Mouse (Mus musculus) MEL (cell line): ENCODE measurements around the gene Calb2. TPM values are rescaled to one million over a fixed set of nuclear protein-coding genes. Genes with fewer than 3 reads are reported as not detected.

ENCODE experiments used
- DNase-seq: peaks from one replicate; pipeline ENCODE4 v3.0.0; 2011; ENCODE audit warnings: low read depth, low spot score
- H3K27ac ChIP-seq: 2 replicates; pipeline ENCODE4 v1.5.1; 2012; ENCODE audit warnings: low read depth, mild to moderate bottlenecking, control low read depth, low read length, moderate library complexity; ENCODE audit not compliant: control insufficient read depth
- H3K27me3 ChIP-seq, 2 experiments: fragments of 150-350 bp in 1 of 2; sonication (generic) in 1 of 2; 2 replicates each; pipeline ENCODE4 v1.6.1; 2012; ENCODE audit warnings: low read length in 2 of 2, mild to moderate bottlenecking in 2 of 2, improper control_type of control experiment in 1 of 2, moderate library complexity in 1 of 2; ENCODE audit not compliant: insufficient read depth in 2 of 2, control insufficient read depth in 1 of 2
- H3K36me3 ChIP-seq, 2 experiments: 2 replicates each; pipeline ENCODE4 v1.6.1; 2012 to 2014; ENCODE audit warnings: low read length in 2 of 2, improper control_type of control experiment in 1 of 2, inconsistent platforms in 1 of 2, mild to moderate bottlenecking in 1 of 2; ENCODE audit not compliant: insufficient read depth in 2 of 2, control insufficient read depth in 1 of 2
- H3K4me1 ChIP-seq, 2 experiments: fragments of 150-350 bp in 1 of 2; sonication (generic) in 1 of 2; 2 replicates each; pipeline ENCODE4 v1.6.1; 2012; ENCODE audit warnings: low read length in 2 of 2, improper control_type of control experiment in 1 of 2, mild to moderate bottlenecking in 1 of 2; ENCODE audit not compliant: insufficient read depth in 2 of 2, control insufficient read depth in 1 of 2
- H3K4me3 ChIP-seq, 2 experiments: fragments of 150-350 bp in 1 of 2; sonication (generic) in 1 of 2; 2 replicates each; pipeline ENCODE4 v1.5.1; 2012; ENCODE audit warnings: low read depth in 2 of 2, low read length in 2 of 2, mild to moderate bottlenecking in 2 of 2, moderate library complexity in 2 of 2, control low read depth in 1 of 2, improper control_type of control experiment in 1 of 2; ENCODE audit not compliant: control insufficient read depth in 1 of 2, insufficient read depth in 1 of 2
- H3K79me2 ChIP-seq: 2 replicates; pipeline ENCODE4 v1.6.1; 2012; ENCODE audit warnings: mild to moderate bottlenecking, low read length, moderate library complexity; ENCODE audit not compliant: control insufficient read depth, poor library complexity, insufficient read depth
- H3K9ac ChIP-seq: 2 replicates; pipeline ENCODE4 v1.6.1; 2012; ENCODE audit warnings: low read depth, mild to moderate bottlenecking, control low read depth, low read length, moderate library complexity; ENCODE audit not compliant: control insufficient read depth, poor library complexity, severe bottlenecking
- H3K9me3 ChIP-seq: fragments of 150-350 bp; sonication (generic); replicated peaks from 2 replicates; pipeline ENCODE4 v1.6.1; 2012; ENCODE audit warnings: mild to moderate bottlenecking, low read length, improper control_type of control experiment, moderate library complexity; ENCODE audit not compliant: insufficient read depth
- BHLHE40 ChIP-seq: IDR thresholded peaks from 2 replicates; pipeline ENCODE4 v1.6.1; 2012; ENCODE audit warnings: low read depth, mild to moderate bottlenecking, inconsistent platforms, low read length, improper control_type of control experiment, borderline replicate concordance
- CHD1 ChIP-seq: IDR thresholded peaks from 2 replicates; pipeline ENCODE4 v1.6.1; 2012; ENCODE audit warnings: low read depth, mild to moderate bottlenecking, inconsistent platforms, low read length, improper control_type of control experiment
- ELF1 ChIP-seq: IDR thresholded peaks from 2 replicates; pipeline ENCODE4 v1.6.1; 2014; ENCODE audit warnings: low read depth, mild to moderate bottlenecking, inconsistent platforms, low read length, improper control_type of control experiment, moderate library complexity
- EP300 ChIP-seq, 2 experiments: IDR thresholded peaks; 2 replicates each; pipeline ENCODE4 v1.6.1; 2011; ENCODE audit warnings: improper control_type of control experiment in 2 of 2, low read length in 2 of 2, low read depth in 1 of 2, mild to moderate bottlenecking in 1 of 2
- ETS1 ChIP-seq: IDR thresholded peaks from 2 replicates; pipeline ENCODE4 v1.6.1; 2012; ENCODE audit warnings: low read depth, mild to moderate bottlenecking, inconsistent platforms, low read length, improper control_type of control experiment, moderate library complexity
- GABPA ChIP-seq: IDR thresholded peaks from 2 replicates; pipeline ENCODE4 v1.6.1; 2012; ENCODE audit warnings: low read depth, mild to moderate bottlenecking, inconsistent platforms, low read length, improper control_type of control experiment, moderate library complexity
- HCFC1 ChIP-seq: IDR thresholded peaks from 2 replicates; pipeline ENCODE4 v1.6.1; 2012; ENCODE audit warnings: low read depth, mild to moderate bottlenecking, inconsistent platforms, low read length, improper control_type of control experiment, moderate library complexity
- MAFK ChIP-seq: IDR thresholded peaks from 2 replicates; pipeline ENCODE4 v1.6.1; 2011; ENCODE audit warnings: low read depth, mild to moderate bottlenecking, low read length, improper control_type of control experiment, borderline replicate concordance
- MAZ ChIP-seq: IDR thresholded peaks from 2 replicates; pipeline ENCODE4 v1.6.1; 2012; ENCODE audit warnings: low read depth, mild to moderate bottlenecking, inconsistent platforms, low read length, improper control_type of control experiment
- MEF2A ChIP-seq: IDR thresholded peaks from 2 replicates; pipeline ENCODE4 v1.6.1; 2014; ENCODE audit warnings: low read depth, mild to moderate bottlenecking, inconsistent platforms, low read length, improper control_type of control experiment; ENCODE audit not compliant: poor library complexity, insufficient replicate concordance, severe bottlenecking; ENCODE audit errors: extremely low read depth
- MXI1 ChIP-seq: IDR thresholded peaks from 2 replicates; pipeline ENCODE4 v1.6.1; 2011; ENCODE audit warnings: mild to moderate bottlenecking, low read depth, low read length, improper control_type of control experiment
- MYB ChIP-seq: IDR thresholded peaks from 2 replicates; pipeline ENCODE4 v1.6.1; 2011; ENCODE audit warnings: mild to moderate bottlenecking, low read depth, low read length, improper control_type of control experiment
- MYC ChIP-seq: IDR thresholded peaks from 2 replicates; pipeline ENCODE4 v1.6.1; 2011; ENCODE audit warnings: low read depth, mild to moderate bottlenecking, low read length, improper control_type of control experiment, moderate library complexity
- NELFE ChIP-seq: IDR thresholded peaks from 2 replicates; pipeline ENCODE4 v1.6.1; 2011; ENCODE audit warnings: low read depth, low read length, improper control_type of control experiment
- POLR2A ChIP-seq, 2 experiments: IDR thresholded peaks; 2 replicates each; pipeline ENCODE4 v1.6.1; 2011 to 2012; ENCODE audit warnings: low read length in 2 of 2, mild to moderate bottlenecking in 2 of 2, control low read depth in 1 of 2, improper control_type of control experiment in 1 of 2, low read depth in 1 of 2, moderate library complexity in 1 of 2; ENCODE audit not compliant: control insufficient read depth in 1 of 2, insufficient read depth in 1 of 2, poor library complexity in 1 of 2
- RAD21 ChIP-seq: IDR thresholded peaks from 2 replicates; pipeline ENCODE4 v1.6.1; 2011; ENCODE audit warnings: mild to moderate bottlenecking, low read depth, low read length, improper control_type of control experiment
- RCOR1 ChIP-seq: IDR thresholded peaks from 2 replicates; pipeline ENCODE4 v1.6.1; 2012; ENCODE audit warnings: low read depth, mild to moderate bottlenecking, inconsistent platforms, low read length, improper control_type of control experiment
- TBP ChIP-seq: IDR thresholded peaks from 2 replicates; pipeline ENCODE4 v1.8.0; 2011; ENCODE audit warnings: low read depth, low read length, improper control_type of control experiment
- UBTF ChIP-seq: IDR thresholded peaks from 2 replicates; pipeline ENCODE4 v1.6.1; 2012; ENCODE audit warnings: low read depth, mild to moderate bottlenecking, inconsistent platforms, low read length, improper control_type of control experiment, moderate library complexity, borderline replicate concordance; ENCODE audit not compliant: insufficient read depth
- USF2 ChIP-seq, 2 experiments: IDR thresholded peaks; 2 replicates each; pipeline ENCODE4 v1.6.1; 2011 to 2012; ENCODE audit warnings: improper control_type of control experiment in 2 of 2, low read length in 2 of 2, borderline replicate concordance in 1 of 2, inconsistent platforms in 1 of 2, low read depth in 1 of 2, mild to moderate bottlenecking in 1 of 2; ENCODE audit not compliant: insufficient read depth in 1 of 2
- ZC3H11A ChIP-seq: IDR thresholded peaks from 2 replicates; pipeline ENCODE4 v1.6.1; 2012; ENCODE audit warnings: low read depth, mild to moderate bottlenecking, inconsistent platforms, low read length, improper control_type of control experiment
- ZKSCAN1 ChIP-seq: IDR thresholded peaks from 2 replicates; pipeline ENCODE4 v1.6.1; 2012; ENCODE audit warnings: low read depth, mild to moderate bottlenecking, inconsistent platforms, low read length, improper control_type of control experiment, moderate library complexity
- ZMIZ1 ChIP-seq: IDR thresholded peaks from 2 replicates; pipeline ENCODE4 v1.6.1; 2012; ENCODE audit warnings: low read depth, mild to moderate bottlenecking, inconsistent platforms, low read length, improper control_type of control experiment, moderate library complexity
- ZNF384 ChIP-seq: IDR thresholded peaks from 2 replicates; pipeline ENCODE4 v1.6.1; 2012; ENCODE audit warnings: low read depth, mild to moderate bottlenecking, inconsistent platforms, low read length, improper control_type of control experiment
- polyA plus RNA-seq, 2 experiments: library from polyadenylated mRNA; stranded (reverse) in 1 of 2; unstranded in 1 of 2; fragments of >175 nt in 1 of 2; fragments of >200 nt in 1 of 2; gene quantifications; 2 replicates each; pipeline versions ENCODE4 v1.2.1 to v1.2.4; 2012; ENCODE audit warnings: low replicate concordance in 2 of 2, low read depth in 1 of 2; ENCODE audit not compliant: insufficient read length in 2 of 2, insufficient read depth in 1 of 2, missing spikeins in 1 of 2
- total RNA-seq: library from RNA; depleted of rRNA; stranded (reverse); fragments of 300-350 nt; gene quantifications from 2 replicates; pipeline ENCODE4 v1.2.3, GENCODE M21; 2012

The Calb2 gene
- total and polyA plus RNA-seq, 3 experiments: 0.12 to 0.82 TPM; not detected in 1

DNA sequence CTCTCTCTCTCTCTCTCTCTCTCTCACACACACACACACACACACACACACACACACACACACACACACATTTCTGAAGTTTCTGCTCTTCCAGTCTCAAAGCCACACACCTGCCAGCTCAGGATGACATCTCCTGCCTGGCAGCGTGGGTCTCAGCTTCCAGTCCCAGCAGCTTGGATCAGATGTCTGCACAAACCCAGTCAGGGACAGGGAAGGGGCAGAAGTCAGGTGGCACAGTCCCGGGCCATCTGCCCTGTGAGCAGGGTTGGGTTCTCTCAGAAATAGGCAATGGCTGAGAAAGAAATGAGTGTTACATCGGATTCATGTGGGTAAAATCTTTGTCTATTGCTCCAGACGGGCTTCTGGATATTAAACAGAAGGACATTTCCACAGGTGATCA, 27.2 kb downstream of the Calb2 start:
- DNase-seq: no peak
- no peak overlapping the region for H3K9ac ChIP-seq
- no peaks in the 10 kb centered on the region for H3K9me3 ChIP-seq
- no peaks in the 10 kb centered on the region for H3K4me1 ChIP-seq
- no peaks in the 10 kb centered on the region for H3K27me3 ChIP-seq
- no peaks in the 10 kb centered on the region for H3K79me2 ChIP-seq
- no peaks in the 10 kb centered on the region for H3K36me3 ChIP-seq
- no peak overlapping the region for H3K4me3 ChIP-seq
- TF ChIP-seq ZKSCAN1: no peak
- TF ChIP-seq MYB: no peak
- no peak overlapping the region for H3K27ac ChIP-seq

DNA sequence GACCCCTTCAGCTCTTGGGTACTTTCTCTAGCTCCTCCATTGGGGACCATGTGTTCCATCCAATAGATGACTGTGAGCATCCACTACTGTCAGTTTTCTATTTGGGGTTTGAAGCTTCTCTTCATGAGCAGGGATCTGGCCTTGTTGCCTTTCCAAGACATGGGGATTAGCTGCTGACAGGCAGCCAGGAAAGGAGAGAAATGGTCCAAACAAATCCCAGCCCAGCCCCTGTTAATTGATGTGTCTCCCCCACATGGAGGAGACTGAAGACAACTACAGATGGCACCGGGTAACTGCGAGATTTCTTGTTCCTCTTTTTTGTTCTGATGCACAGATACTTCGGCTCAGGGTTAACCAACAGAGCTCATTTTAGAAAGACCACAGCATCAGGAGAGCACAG, 27.9 kb downstream of the Calb2 start:
- Histone ChIP-seq H3K27ac (no peak overlapping the region), H3K79me2 (no peaks in the 10 kb centered on the region), H3K4me3 (no peak overlapping the region), H3K27me3 (no peaks in the 10 kb centered on the region), H3K9ac (no peak overlapping the region), H3K36me3 (no peaks in the 10 kb centered on the region), H3K4me1 (no peaks in the 10 kb centered on the region), H3K9me3 (no peaks in the 10 kb centered on the region)
- DNase-seq: no peak
- TF ChIP-seq ZNF384 (no peak), BHLHE40 (no peak), MAZ (no peak), USF2 (IDR thresholded peaks at IDR 0.05; ENCODE audit: borderline replicate concordance in 1 of 2, insufficient read depth in 1 of 2, low read depth in 1 of 2, low read length in 2 of 2) (no peak), RAD21 (no peak), MAFK (no peak), ZC3H11A (no peak), CHD1 (no peak), ZKSCAN1 (no peak), MYB (no peak), EP300 (IDR thresholded peaks at IDR 0.05; ENCODE audit: low read depth in 1 of 2, low read length in 2 of 2) (no peak), GABPA (no peak), MYC (no peak), ETS1 (no peak), HCFC1 (no peak)

DNA sequence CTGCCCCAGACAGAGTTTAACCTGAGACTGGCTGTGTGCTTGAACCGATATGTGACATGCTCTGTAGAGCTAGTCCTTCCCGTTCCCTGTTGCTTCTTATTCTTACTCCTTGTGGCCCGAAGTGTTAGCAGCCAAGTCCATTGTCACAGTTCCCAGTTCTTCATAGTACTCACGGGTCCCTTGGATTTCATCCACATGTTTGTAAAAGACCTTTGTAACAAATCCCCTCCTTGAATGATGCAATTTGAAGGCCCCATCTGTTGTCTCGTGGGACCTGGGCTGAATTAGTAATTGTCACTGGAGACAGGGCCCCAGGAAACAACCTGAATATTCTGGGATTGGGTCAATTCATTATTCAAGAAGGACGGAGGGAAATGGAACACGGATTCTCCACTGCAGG, 32.5 kb downstream of the Calb2 start:
- TF ChIP-seq BHLHE40 (no peak), MEF2A (no peak), MXI1 (no peak), ZNF384 (no peak), NELFE (no peak), ELF1 (no peak), ETS1 (no peak), UBTF (no peak), MAZ (no peak), POLR2A (IDR thresholded peaks at IDR 0.05; ENCODE audit: control insufficient read depth in 1 of 2, insufficient read depth in 1 of 2, low read depth in 1 of 2, low read length in 2 of 2, poor library complexity in 1 of 2) (no peak), RCOR1 (no peak), ZMIZ1 (no peak), TBP (no peak)
- no peaks in the 10 kb centered on the region for H3K4me1 ChIP-seq
- DNase-seq: no peak
- H3K9me3 ChIP-seq: no peaks in the 10 kb centered on the region
- no peak overlapping the region for H3K27ac ChIP-seq
- no peaks in the 10 kb centered on the region for H3K79me2 ChIP-seq
- no peaks in the 10 kb centered on the region for H3K36me3 ChIP-seq
- H3K4me3 ChIP-seq: no peak overlapping the region
- no peak overlapping the region for H3K9ac ChIP-seq
- H3K27me3 ChIP-seq: no peaks in the 10 kb centered on the region
